ENCODE assay signal across 22 mouse cellular contexts in genomic region chr6:14951060-14951459, GRCm38 (mm10). TPM values are rescaled to one million over a fixed set of nuclear protein-coding genes. Genes with fewer than 3 reads are reported as not detected.
DNase-seq lines count a peak whose midpoint lies in the region; ATAC-seq lines count a peak whose summit lies in the region.
"Had no signal": no experiment of that assay in that cellular context is flagged by ENCODE, and none has a peak within 500 bp of the region (broad histone marks: within the 10 kb centered on the region; RNA-seq: fewer than 3 reads in every experiment).

No protein-coding gene starts in this region.

- peak; percentile 11 to 19 for DNase-seq in left cerebral cortex, postnatal 14 days (ENCODE audit: low spot score in 2 of 2)
- no peak for DNase-seq in left cerebral cortex, postnatal 4 days
- peak; percentile 69 for DNase-seq in brain, adult 2 months (ENCODE audit: low read depth, low spot score)
- peak; percentile 35 for DNase-seq in telencephalon, adult 2 months (ENCODE audit: low read depth, low spot score)
- DNase-seq: adrenal gland, postnatal 14 days; cerebellum, adult 2 months; cerebellum, postnatal 10 days; gastrocnemius, postnatal 14 days; heart, adult 2 months; heart, postnatal 14 days had no signal

- H3K9ac ChIP-seq in forebrain, embryonic 16.5 days (replicated peaks; ENCODE audit: low read depth, low read length): no peak overlapping the region
- no peak overlapping the region for H3K9ac ChIP-seq in forebrain, embryonic 15.5 days (replicated peaks)
- H3K9ac ChIP-seq: embryonic facial prominence, embryonic 15.5 days; heart, embryonic 15.5 days; hindbrain, embryonic 13.5 days; intestine, embryonic 15.5 days had no signal

- H3K9me3 ChIP-seq in forebrain, embryonic 16.5 days (ENCODE audit: control insufficient read depth, low read length): 0 out of 2 replicates have a peak, but pooled peaks cover 2% of the 10 kb centered on the region
- H3K9me3 ChIP-seq in forebrain, embryonic 15.5 days: 0 out of 2 replicates have a peak, but pooled peaks cover 3% of the 10 kb centered on the region
- H3K9me3 ChIP-seq: embryonic facial prominence, embryonic 15.5 days; heart, embryonic 15.5 days; intestine, embryonic 15.5 days had no signal

- H3K27ac ChIP-seq in forebrain, embryonic 16.5 days (ENCODE audit: low read length): no peak overlapping the region
- H3K27ac ChIP-seq in forebrain, embryonic 15.5 days (replicated peaks): no peak overlapping the region
- H3K27ac ChIP-seq: embryonic facial prominence, embryonic 15.5 days; heart, adult 2 months; heart, embryonic 15.5 days; hindbrain, embryonic 13.5 days; intestine, embryonic 15.5 days had no signal

- 62% methylated on average over 6 of the region's 6 CpGs for WGBS in forebrain, embryonic 16.5 days
- WGBS in forebrain, embryonic 15.5 days: 63% methylated on average over 6 of the region's 6 CpGs

- no peak overlapping the region for H3K4me3 ChIP-seq in forebrain, embryonic 16.5 days (replicated peaks; ENCODE audit: low read length)
- H3K4me3 ChIP-seq in forebrain, embryonic 15.5 days: no peak overlapping the region
- H3K4me3 ChIP-seq: embryonic facial prominence, embryonic 15.5 days; erythroblast, embryonic 14.5 days; heart, adult 2 months; heart, embryonic 15.5 days; hindbrain, embryonic 13.5 days; intestine, embryonic 15.5 days had no signal

- intact Hi-C loops in left cerebral cortex, postnatal 14 days (cut with DNase I): no loop called here
- intact Hi-C loops in left cerebral cortex, postnatal 4 days (cut with DNase I): no loop called here

- H3K36me3 ChIP-seq in forebrain, embryonic 16.5 days (ENCODE audit: control insufficient read depth, insufficient read depth): 0 out of 2 replicates have a peak, but pooled peaks cover 6% of the 10 kb centered on the region
- H3K36me3 ChIP-seq in forebrain, embryonic 15.5 days: no peaks in the 10 kb centered on the region
- H3K36me3 ChIP-seq: embryonic facial prominence, embryonic 15.5 days; heart, embryonic 15.5 days; hindbrain, embryonic 13.5 days; intestine, embryonic 15.5 days had no signal

- H3K27me3 ChIP-seq in forebrain, embryonic 16.5 days (replicated peaks; ENCODE audit: control insufficient read depth, insufficient read depth, low read length): no peaks in the 10 kb centered on the region
- no peaks in the 10 kb centered on the region for H3K27me3 ChIP-seq in forebrain, embryonic 15.5 days
- H3K27me3 ChIP-seq: CH12.LX; embryonic facial prominence, embryonic 15.5 days; heart, embryonic 15.5 days; hindbrain, embryonic 13.5 days; intestine, embryonic 15.5 days had no signal

- peak; percentile 82 for ATAC-seq in forebrain, embryonic 16.5 days
- ATAC-seq in forebrain, embryonic 15.5 days (replicated peaks): no peak
- ATAC-seq: activated CD4-positive, CD25-positive, alpha-beta regulatory T cell, adult 4 months; intestine, embryonic 15.5 days; Patski had no signal

- H3K4me2 ChIP-seq in forebrain, embryonic 16.5 days (ENCODE audit: low read length): no peak overlapping the region
- H3K4me2 ChIP-seq in forebrain, embryonic 15.5 days (replicated peaks): no peak overlapping the region
- H3K4me2 ChIP-seq: embryonic facial prominence, embryonic 15.5 days; heart, embryonic 11.5 days; heart, embryonic 15.5 days; hindbrain, embryonic 13.5 days; intestine, embryonic 15.5 days had no signal

- no peaks in the 10 kb centered on the region for H3K4me1 ChIP-seq in forebrain, embryonic 16.5 days (replicated peaks; ENCODE audit: control insufficient read depth, insufficient read depth, low read length)
- H3K4me1 ChIP-seq in forebrain, embryonic 15.5 days: no peaks in the 10 kb centered on the region
- H3K4me1 ChIP-seq: embryonic facial prominence, embryonic 15.5 days; heart, embryonic 15.5 days; hindbrain, embryonic 13.5 days; intestine, embryonic 15.5 days had no signal

RNA-seq across cellular contexts. Expression of gene Foxp2, which starts 49.9 kb away (rescaled TPM):
- 36.0 and 44.4 TPM in 2 replicates for polyA plus RNA-seq in forebrain, embryonic 16.5 days (2015; fragmentation: Nextera tagmentation; extraction: Ambion mirVana)
- polyA plus RNA-seq in forebrain, embryonic 15.5 days (2015; fragmentation: Nextera tagmentation; extraction: Ambion mirVana): 38.4 and 43.4 TPM in 2 replicates
- total RNA-seq in left cerebral cortex, postnatal 14 days (2021): 10 to 100 TPM in 1 of 2 experiments, 1 to 10 TPM in 1; 7.2 to 12.0 TPM
- total RNA-seq in left cerebral cortex, postnatal 4 days (2021): 10 to 100 TPM; 26.1 to 31.3 TPM
- total RNA-seq: CH12.LX; hematopoietic stem cell, adult 5-6 weeks had no signal
- polyA plus RNA-seq: Patski had no signal
